Mouse (Mus musculus) ES-Bruce4 (cell line): ENCODE measurements around the gene Tmem158. TPM values are rescaled to one million over a fixed set of nuclear protein-coding genes. Genes with fewer than 3 reads are reported as not detected.

Experiments
- H3K27ac ChIP-seq: 2 replicates; pipeline ENCODE4 v1.5.1; 2012; ENCODE audit warnings: low read length, inconsistent platforms; ENCODE audit not compliant: insufficient read depth
- H3K27me3 ChIP-seq: 2 replicates; pipeline ENCODE4 v1.6.1; 2012; ENCODE audit warnings: mild to moderate bottlenecking, low read length, inconsistent platforms; ENCODE audit not compliant: control insufficient read depth, poor library complexity, insufficient read depth, severe bottlenecking
- H3K36me3 ChIP-seq: 2 replicates; pipeline ENCODE4 v1.6.1; 2012; ENCODE audit warnings: inconsistent platforms, mild to moderate bottlenecking, low read length, moderate library complexity; ENCODE audit not compliant: control insufficient read depth, poor library complexity, insufficient read depth, severe bottlenecking
- H3K4me1 ChIP-seq: one replicate; pipeline ENCODE4 v1.8.1; 2011; ENCODE audit warnings: low read length; ENCODE audit not compliant: control insufficient read depth, insufficient read depth
- H3K4me3 ChIP-seq: 2 replicates; pipeline ENCODE4 v1.5.1; 2011; ENCODE audit warnings: low read depth, mild to moderate bottlenecking, low read length
- H3K9ac ChIP-seq: 2 replicates; pipeline ENCODE4 v1.6.1; 2012; ENCODE audit warnings: low read depth, mild to moderate bottlenecking, inconsistent platforms; ENCODE audit not compliant: poor library complexity, severe bottlenecking
- H3K9me3 ChIP-seq: replicated peaks from 2 replicates; pipeline ENCODE4 v1.6.1; 2012; ENCODE audit warnings: mild to moderate bottlenecking, low read length, inconsistent platforms; ENCODE audit not compliant: control insufficient read depth, poor library complexity, insufficient read depth, severe bottlenecking
- CTCF ChIP-seq: IDR thresholded peaks from one replicate; pipeline ENCODE4 v1.8.1; 2011; ENCODE audit warnings: low read depth, low read length
- EP300 ChIP-seq: IDR thresholded peaks from 2 replicates; pipeline ENCODE4 v1.6.1; 2011; ENCODE audit warnings: low read depth, low read length; ENCODE audit not compliant: insufficient read depth
- POLR2A ChIP-seq: IDR thresholded peaks from one replicate; pipeline ENCODE4 v1.8.1; 2011; ENCODE audit warnings: low read length; ENCODE audit not compliant: insufficient read depth
- polyA plus RNA-seq: library from polyadenylated mRNA; stranded (reverse); fragments of >200 nt; gene quantifications from 2 replicates; pipeline ENCODE4 v1.2.4, GENCODE M21; 2011; ENCODE audit warnings: low read depth; ENCODE audit not compliant: missing spikeins, insufficient read depth, insufficient read length

The Tmem158 gene
- polyA plus RNA-seq, 1 experiment: 5.4 TPM

DNA sequence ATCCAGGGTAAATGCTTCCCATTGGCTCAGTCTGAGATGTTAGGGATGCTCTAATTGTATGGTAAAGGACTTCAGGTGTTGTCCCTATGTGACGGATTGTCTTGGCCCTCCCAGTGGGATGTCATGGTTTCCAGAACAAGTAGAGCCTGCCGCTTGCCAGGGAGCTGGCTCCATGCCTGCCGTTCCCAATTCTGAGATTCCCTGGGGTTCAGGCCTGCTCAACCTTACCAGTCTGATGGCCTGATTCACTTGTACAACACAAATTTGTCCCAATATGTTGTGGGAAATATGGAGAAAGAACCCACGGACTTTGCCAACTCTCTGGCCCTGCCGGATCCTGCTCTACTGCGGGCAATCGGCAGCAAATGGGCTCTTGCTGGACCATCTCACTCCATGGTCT lies 37.3 kb upstream of the Tmem158 start:
- Histone ChIP-seq H3K9ac (no peak overlapping the region), H3K27ac (no peak overlapping the region), H3K27me3 (no peaks in the 10 kb centered on the region), H3K36me3 (no peaks in the 10 kb centered on the region), H3K4me1 (no peaks in the 10 kb centered on the region), H3K4me3 (no peak overlapping the region), H3K9me3 (no peaks in the 10 kb centered on the region)
- no peak for TF ChIP-seq EP300
- no peak for TF ChIP-seq POLR2A
- no peak for TF ChIP-seq CTCF

DNA sequence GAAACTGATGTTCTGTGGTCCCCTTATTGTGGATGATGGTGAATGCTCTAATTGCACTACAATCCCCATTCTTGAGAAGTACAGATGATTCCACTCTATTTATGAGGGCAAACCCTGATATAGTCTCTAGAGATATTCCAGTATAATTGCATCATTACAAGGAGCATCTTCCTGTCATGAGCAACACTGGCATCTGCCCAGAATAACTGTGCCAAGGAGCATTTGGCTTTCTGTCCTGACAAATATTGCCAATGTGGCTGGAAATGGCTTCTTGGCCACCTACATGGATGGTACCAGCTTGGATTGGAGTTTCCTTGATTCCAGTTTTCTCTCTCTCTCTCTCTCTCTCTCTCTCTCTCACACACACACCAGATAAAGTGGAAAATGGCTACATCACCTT lies 35.7 kb upstream of the Tmem158 start:
- TF ChIP-seq CTCF: no peak
- TF ChIP-seq EP300: no peak
- no peak for TF ChIP-seq POLR2A
- Histone ChIP-seq H3K4me3 (no peak overlapping the region), H3K36me3 (no peaks in the 10 kb centered on the region), H3K9me3 (no peaks in the 10 kb centered on the region), H3K27me3 (no peaks in the 10 kb centered on the region), H3K27ac (no peak overlapping the region), H3K4me1 (no peaks in the 10 kb centered on the region), H3K9ac (no peak overlapping the region)

DNA sequence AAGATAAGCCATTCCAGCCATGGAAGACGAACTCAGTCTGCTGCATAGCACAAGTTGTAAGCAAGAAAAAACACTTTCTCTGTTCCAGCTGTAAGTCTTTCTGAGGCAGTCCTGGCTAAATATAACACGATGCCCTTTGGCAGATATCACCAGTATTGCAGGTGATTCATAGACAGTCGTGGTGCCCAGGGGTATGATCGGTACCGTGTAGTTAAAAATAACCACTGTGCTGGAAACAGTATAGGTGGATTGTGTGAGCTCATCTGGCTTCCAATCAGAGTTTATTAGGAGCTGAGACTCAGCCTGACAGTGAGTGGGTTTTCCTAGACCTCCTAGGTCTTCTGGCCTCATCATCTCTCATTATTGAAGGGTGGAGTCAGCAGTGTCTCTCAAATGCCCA lies 34.0 kb upstream of the Tmem158 start:
- no peaks in the 10 kb centered on the region for H3K27me3 ChIP-seq
- TF ChIP-seq CTCF (no peak), POLR2A (no peak), EP300 (no peak)
- no peak overlapping the region for H3K4me3 ChIP-seq
- H3K9me3 ChIP-seq: no peaks in the 10 kb centered on the region
- H3K27ac ChIP-seq: no peak overlapping the region
- H3K4me1 ChIP-seq: no peaks in the 10 kb centered on the region
- no peak overlapping the region for H3K9ac ChIP-seq
- H3K36me3 ChIP-seq: no peaks in the 10 kb centered on the region

DNA sequence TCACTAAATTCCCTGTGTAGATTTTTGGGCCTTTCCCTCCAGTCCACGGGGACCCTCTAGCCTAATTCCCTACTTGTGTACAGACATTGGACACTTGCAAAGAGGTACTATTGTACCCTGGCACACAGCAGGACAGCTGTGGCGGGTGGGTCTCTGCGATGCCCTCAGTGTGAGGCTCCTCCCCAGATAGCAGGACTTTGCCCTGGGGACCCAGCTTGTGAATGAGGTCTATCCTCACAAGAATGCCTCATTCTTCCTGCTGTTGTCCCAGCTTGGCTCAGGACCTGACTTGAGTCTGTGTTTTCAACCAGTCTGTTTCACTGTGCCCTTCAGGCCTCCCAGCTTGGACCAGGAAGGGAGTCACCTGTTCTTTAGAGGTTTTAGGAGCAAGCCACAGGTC lies 27.8 kb upstream of the Tmem158 start:
- H3K27me3 ChIP-seq: no peaks in the 10 kb centered on the region
- no peaks in the 10 kb centered on the region for H3K36me3 ChIP-seq
- H3K27ac ChIP-seq: no peak overlapping the region
- H3K9me3 ChIP-seq: no peaks in the 10 kb centered on the region
- H3K4me3 ChIP-seq: no peak overlapping the region
- H3K4me1 ChIP-seq: no peaks in the 10 kb centered on the region
- no peak for TF ChIP-seq CTCF
- TF ChIP-seq POLR2A: no peak
- no peak for TF ChIP-seq EP300
- H3K9ac ChIP-seq: no peak overlapping the region

- no peak overlapping the region for H3K4me3 ChIP-seq
- no peak overlapping the region for H3K27ac ChIP-seq
- no peak for TF ChIP-seq EP300
- TF ChIP-seq POLR2A: no peak
- no peak for TF ChIP-seq CTCF
- no peaks in the 10 kb centered on the region for H3K4me1 ChIP-seq
- no peak overlapping the region for H3K9ac ChIP-seq
- no peaks in the 10 kb centered on the region for H3K27me3 ChIP-seq
- H3K9me3 ChIP-seq: no peaks in the 10 kb centered on the region
- no peaks in the 10 kb centered on the region for H3K36me3 ChIP-seq
These were observed 25.1 kb upstream of the Tmem158 start for GRCm38 (mm10) chr9:123285623-123286022.

- no peaks in the 10 kb centered on the region for H3K4me1 ChIP-seq
- no peak overlapping the region for H3K27ac ChIP-seq
- H3K9ac ChIP-seq: no peak overlapping the region
- no peaks in the 10 kb centered on the region for H3K36me3 ChIP-seq
- no peak overlapping the region for H3K4me3 ChIP-seq
- TF ChIP-seq CTCF (no peak), EP300 (no peak), POLR2A (no peak)
- H3K27me3 ChIP-seq: no peaks in the 10 kb centered on the region
- H3K9me3 ChIP-seq: no peaks in the 10 kb centered on the region
These were observed 20.2 kb upstream of the Tmem158 start for GRCm38 (mm10) chr9:123280775-123281174.
